Mouse (Mus musculus): Measurements from ENCODE around the gene Tex16.

Gene Tex16

GRCm38 (mm10) chrX:112010707-112011106 is at the start of gene Tex16:
Tex16 (plus strand) TSS chrX:112011007.
- DNase-seq (ENCODE audit: low spot score) = no peak

DNA sequence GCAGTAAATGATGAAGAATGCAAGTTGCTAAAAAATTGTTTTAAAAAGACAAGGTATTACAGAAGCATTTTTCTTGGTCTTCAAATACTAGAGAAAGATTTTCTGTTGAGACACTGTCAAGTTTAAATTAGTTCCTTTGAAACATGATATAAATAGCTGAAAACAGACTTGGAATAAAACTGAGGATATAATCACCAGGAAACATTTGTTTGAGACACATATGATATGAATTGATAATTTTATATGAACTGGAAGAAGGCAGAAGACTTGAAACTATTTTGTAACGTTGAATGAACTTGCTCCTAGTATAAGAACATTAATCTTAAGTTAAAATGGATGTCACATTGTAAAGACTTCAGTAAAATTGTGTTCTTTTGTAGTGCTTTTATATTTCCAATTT is 11.1 kb upstream of the Tex16 start:
- DNase-seq (ENCODE audit: low spot score) = no peak
